Mouse (Mus musculus) cortical plate, adult 2 months (tissue): ENCODE measurements around the gene Lonrf2.
A peak's percentile ranks its signal among the peaks of the same experiment; 100 is the strongest.

Experiments
- CTCF ChIP-seq: fragments of 200-500 bp; IDR thresholded peaks from 2 replicates; pipeline ENCODE4 v1.5.1; 2011; ENCODE audit warnings: mild to moderate bottlenecking, control low read depth, low read length; ENCODE audit not compliant: insufficient read depth; ENCODE audit errors: extremely low read depth
- POLR2A ChIP-seq: fragments of 200-500 bp; IDR thresholded peaks from 2 replicates; pipeline ENCODE4 v1.6.1; 2011; ENCODE audit warnings: mild to moderate bottlenecking, low read length, control low read depth; ENCODE audit not compliant: insufficient read depth; ENCODE audit errors: extremely low read depth

DNA sequence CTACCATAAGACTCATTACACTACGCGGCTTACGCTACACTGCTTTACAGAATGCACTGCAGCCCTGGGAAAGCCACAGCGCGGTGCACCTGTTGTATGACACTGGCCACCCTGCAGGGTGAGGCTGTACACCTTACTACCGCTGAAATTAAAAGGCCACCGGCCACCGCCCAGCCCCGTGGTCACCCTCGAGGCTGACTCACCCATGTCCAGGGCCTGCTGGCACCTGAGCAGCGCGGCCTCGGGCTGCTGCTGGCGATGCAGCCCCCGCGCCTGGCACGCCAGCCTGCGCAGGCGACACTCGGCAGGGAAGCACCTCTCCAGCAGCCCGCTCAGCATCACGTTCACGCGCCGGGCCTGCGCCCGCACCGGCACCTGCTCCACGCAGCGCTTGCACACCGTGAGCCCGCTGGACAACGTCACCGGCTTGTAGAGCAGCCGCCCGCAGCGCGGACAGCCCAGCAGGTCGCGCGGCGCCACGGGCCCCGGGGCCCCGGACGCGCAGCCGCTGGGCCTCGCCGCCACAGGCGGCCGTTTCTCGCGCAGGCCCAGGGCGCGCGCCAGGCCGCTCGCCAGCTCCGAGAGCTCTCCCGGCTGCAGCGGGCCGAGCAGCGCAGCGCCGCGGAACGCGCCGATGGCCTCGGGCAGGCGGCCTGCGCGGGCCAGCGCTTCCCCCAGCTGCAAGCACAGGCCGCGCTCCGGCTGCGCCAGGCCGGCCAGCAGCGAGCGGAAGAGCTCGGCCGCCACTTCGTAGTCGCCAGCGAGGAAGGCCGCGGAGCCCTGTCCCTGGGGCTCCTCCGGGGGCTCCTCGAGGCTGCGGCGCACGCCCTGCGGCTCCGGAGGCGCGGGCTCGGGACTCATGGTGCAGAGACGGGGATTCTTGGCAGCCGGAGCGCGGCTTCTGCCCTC is 689 bp downstream of the Lonrf2 start:
- TF ChIP-seq POLR2A: 0 out of 2 replicates have a peak, but pooled peaks have one; percentile 26
- TF ChIP-seq CTCF: no peak
